Mouse (Mus musculus) thymus, adult 2 months (tissue): ENCODE data around the gene Eif3l. TPM values are rescaled to one million over a fixed set of nuclear protein-coding genes. Genes with fewer than 3 reads are reported as not detected.

ENCODE experiments used
- DNase-seq: peaks from one replicate; pipeline ENCODE4 v3.0.0; 2021
- H3K27ac ChIP-seq: fragments of 200-500 bp; 2 replicates; pipeline ENCODE4 v1.5.1; 2012; ENCODE audit warnings: low read length, control low read depth; ENCODE audit not compliant: control insufficient read depth, insufficient read depth
- H3K27me3 ChIP-seq: fragments of 200-500 bp; 2 replicates; pipeline ENCODE4 v1.6.1; 2012; ENCODE audit warnings: mild to moderate bottlenecking, low read length, moderate library complexity, mixed read lengths; ENCODE audit not compliant: control insufficient read depth, insufficient read depth
- H3K36me3 ChIP-seq: fragments of 200-500 bp; 2 replicates; pipeline ENCODE4 v1.6.1; 2012; ENCODE audit warnings: mild to moderate bottlenecking, low read length, moderate library complexity; ENCODE audit not compliant: control insufficient read depth, insufficient read depth
- H3K4me1 ChIP-seq: fragments of 200-500 bp; replicated peaks from 2 replicates; pipeline ENCODE4 v1.6.1; 2012; ENCODE audit warnings: low read length; ENCODE audit not compliant: control insufficient read depth, insufficient read depth
- H3K4me3 ChIP-seq: fragments of 200-500 bp; 2 replicates; pipeline ENCODE4 v1.5.1; 2012; ENCODE audit warnings: mild to moderate bottlenecking, low read length, control low read depth, moderate library complexity; ENCODE audit not compliant: control insufficient read depth, insufficient read depth
- CTCF ChIP-seq: fragments of 200-500 bp; IDR thresholded peaks from 2 replicates; pipeline ENCODE4 v1.5.1; 2012; ENCODE audit warnings: mild to moderate bottlenecking, control low read depth, low read length, moderate library complexity, borderline replicate concordance; ENCODE audit not compliant: control insufficient read depth, poor library complexity, insufficient read depth; ENCODE audit errors: extremely low read depth
- POLR2A ChIP-seq: fragments of 200-500 bp; IDR thresholded peaks from 2 replicates; pipeline ENCODE4 v1.6.1; 2012; ENCODE audit warnings: mild to moderate bottlenecking, low read length, control low read depth, moderate library complexity; ENCODE audit not compliant: control insufficient read depth, poor library complexity, insufficient read depth; ENCODE audit errors: extremely low read depth
- WGBS: fragments of 180-500 bp; shearing (Covaris S2); methylation state at CpG from one replicate; pipeline ENCODE4 v1.1.7; 2018; 5-methylcytosine and 5-hydroxymethylcytosine counted together
- polyA plus RNA-seq: library from polyadenylated mRNA; depleted of rRNA; stranded (reverse); fragments of >200 nt; gene quantifications from 2 replicates; pipeline ENCODE4 v1.2.3, GENCODE M21; 2012; rRNA removed

The Eif3l gene
- polyA plus RNA-seq, result 205 and 212 TPM in 2 replicates

DNA sequence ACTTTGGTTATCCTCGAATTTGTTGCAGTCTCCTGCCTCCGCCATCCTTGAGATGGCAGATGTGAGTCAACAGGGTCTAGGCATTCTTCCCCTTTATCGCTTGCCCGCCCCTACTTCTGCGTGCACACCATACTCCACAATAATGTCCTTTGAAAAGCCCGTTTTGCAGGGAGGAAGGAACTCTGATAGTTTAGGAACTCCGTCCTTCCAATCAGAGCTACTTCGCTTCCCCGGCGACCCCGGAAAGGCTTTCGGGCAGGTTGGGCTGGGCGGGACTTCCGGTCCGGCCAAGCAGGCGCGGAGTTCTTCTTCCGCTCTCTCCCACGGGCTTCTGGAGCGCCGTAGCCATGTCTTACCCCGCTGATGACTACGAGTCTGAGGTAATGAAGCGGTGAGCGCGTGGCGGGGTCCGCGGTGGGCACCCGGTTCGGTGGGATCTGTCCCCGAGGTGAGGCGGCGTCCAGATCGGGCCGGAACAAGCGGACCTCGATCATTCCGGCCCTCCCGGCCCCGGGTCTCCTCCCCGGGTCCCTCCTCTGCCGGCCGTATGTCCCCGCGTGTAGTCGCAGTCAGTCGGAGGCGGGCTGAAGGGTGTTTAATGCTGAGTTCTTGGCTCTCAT, at the start of gene Eif3l:
Gene Eif3l (plus strand): TSS at position 267 of the 620 bp plus-strand sequence.
- WGBS, result under 1% methylated on average over 49 of the region's 49 CpGs
- H3K4me3 ChIP-seq, result peak within 1 kb of the TSS; percentile 98
- DNase-seq, result peak; percentile 85
- peak within 1 kb of the TSS; percentile 63; the same call in 1 of the 2 replicates for H3K27ac ChIP-seq
- H3K27me3 ChIP-seq, result no peaks in the 10 kb centered on the region
- TF ChIP-seq CTCF (0 out of 2 replicates have a peak, but pooled peaks have one; percentile 29), POLR2A (peak; percentile 47)
- peaks cover 32% of the 10 kb centered on the region for H3K36me3 ChIP-seq
- H3K4me1 ChIP-seq, result peaks cover 13% of the 10 kb centered on the region

DNA sequence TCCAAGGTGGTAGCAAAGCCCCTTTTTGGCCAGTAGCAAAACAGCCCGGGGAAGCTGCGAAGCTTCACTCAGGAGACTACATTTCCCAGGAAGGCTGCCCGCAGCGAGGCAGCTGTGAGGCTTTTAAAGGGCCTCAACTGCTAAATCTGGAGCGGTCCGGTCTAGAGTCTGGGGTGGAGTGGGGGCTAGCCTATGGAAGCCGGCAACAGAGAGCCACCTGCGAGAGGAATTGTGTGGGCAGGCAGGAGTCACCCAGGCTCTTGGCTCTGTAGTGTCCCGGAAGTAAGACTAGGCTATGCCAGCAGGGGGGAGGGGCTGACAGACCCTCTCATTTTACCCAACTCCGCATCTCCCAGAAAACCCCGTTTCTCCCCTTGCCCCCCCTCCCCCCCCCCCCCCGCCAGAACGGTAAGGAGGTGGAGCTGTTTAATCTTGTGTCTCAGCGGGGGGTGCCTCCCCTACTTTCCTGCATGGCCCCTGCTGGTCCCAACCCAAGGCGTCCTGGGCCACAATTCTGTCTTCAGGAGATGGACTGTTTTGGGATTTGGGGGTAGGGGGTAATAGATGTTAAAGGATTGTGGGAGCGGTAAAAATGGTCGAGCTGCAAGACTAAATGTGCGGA, 49.2 kb upstream of the Eif3l start:
- no peak for DNase-seq
- no peak for TF ChIP-seq POLR2A
- TF ChIP-seq CTCF, result no peak
- 50% methylated on average over 18 of the region's 18 CpGs for WGBS
- Histone ChIP-seq H3K4me1 (peaks cover 26% of the 10 kb centered on the region), H3K27ac (no peak overlapping the region), H3K4me3 (no peak overlapping the region), H3K27me3 (no peaks in the 10 kb centered on the region; the same call in 1 of the 2 replicates), H3K36me3 (no peaks in the 10 kb centered on the region)

DNA sequence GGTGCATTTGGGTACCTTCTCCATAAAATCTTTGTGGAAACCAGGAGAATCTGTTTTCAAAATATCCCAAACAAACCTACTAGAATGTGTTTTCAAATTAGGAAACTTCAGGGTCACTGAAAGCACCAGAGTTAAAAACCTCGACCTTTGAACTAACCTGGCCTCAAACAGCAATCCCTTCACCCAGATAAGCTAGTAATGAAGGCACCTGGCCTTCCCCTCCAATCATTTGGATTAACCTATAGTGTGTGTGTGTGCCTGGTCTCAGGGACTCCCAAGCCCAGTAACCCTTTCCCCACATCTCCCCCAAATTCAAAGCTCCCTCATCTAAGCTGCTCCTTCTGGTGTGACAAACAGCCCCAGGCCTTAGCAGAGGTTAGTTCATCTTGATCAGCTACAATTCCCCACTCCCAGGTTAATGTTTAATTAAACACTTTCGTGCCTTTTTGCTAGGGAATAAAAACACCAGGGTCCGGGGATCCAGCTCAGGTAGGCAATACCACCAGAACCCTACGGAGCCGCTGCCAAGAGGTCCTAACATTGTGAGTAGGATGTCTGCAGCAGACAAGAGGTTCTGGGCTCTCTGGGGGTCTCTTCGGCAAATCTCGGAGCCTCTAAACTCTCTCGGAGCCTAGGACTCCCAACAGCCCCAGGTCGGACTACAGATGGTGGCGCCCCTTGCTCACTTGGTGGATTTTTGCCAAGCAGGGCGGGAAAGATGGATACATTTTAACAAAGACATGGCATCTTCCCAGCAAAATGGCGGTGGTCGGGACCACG, 48.3 kb upstream of the Eif3l start:
- no peak for DNase-seq
- Histone ChIP-seq H3K4me3 (no peak overlapping the region), H3K36me3 (no peaks in the 10 kb centered on the region), H3K4me1 (peaks cover 29% of the 10 kb centered on the region), H3K27ac (no peak overlapping the region), H3K27me3 (no peaks in the 10 kb centered on the region; the same call in 1 of the 2 replicates)
- WGBS, result 95% methylated on average over 14 of the region's 14 CpGs
- TF ChIP-seq CTCF (no peak), POLR2A (no peak)

DNA sequence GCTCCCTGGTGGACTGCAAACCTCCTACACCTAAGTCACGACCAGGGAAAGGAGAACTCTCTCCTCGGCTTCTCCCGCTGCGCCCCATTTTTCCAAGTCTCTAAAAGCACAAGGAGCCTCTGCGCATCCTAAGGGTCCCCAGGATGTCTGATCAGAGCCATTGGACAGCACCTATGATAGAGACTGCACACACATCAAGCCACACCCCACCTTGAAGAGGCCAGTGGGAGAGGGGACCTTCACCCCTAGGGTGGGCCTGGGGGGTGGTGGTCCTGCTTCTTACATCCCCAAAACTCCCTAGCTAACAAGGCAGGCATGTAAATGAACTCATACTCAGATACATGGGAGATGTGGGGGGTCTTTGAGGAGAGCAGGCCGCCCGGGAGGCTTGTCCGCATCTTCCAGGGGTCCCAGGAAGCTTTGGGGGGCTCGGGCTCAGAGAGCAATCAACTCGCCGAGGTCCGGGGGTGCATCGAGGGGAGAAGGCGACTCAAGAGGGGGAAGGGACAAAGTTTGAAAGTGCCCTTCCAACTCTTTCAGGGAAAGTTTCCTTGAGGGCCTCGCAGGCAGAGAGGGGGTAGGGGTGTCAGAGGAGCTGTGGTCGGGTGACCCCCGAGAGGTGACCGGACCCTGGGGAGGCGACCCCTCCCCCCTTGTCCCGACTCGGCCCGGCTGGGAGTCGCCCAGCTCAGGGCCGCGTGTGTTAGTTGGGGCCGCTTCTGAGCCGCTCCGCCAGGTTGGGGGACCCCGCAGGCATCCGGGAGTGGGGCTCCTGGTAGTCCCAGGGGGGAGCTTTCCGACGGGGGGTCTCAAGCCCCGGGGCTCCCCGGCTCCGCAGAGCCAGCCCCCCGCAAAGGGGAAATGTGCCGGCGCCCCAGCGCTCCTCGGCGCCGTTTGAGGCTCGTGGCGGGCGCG, 47.4 kb upstream of the Eif3l start:
- no peak for DNase-seq
- WGBS, result 13% methylated on average over 46 of the region's 46 CpGs

DNA sequence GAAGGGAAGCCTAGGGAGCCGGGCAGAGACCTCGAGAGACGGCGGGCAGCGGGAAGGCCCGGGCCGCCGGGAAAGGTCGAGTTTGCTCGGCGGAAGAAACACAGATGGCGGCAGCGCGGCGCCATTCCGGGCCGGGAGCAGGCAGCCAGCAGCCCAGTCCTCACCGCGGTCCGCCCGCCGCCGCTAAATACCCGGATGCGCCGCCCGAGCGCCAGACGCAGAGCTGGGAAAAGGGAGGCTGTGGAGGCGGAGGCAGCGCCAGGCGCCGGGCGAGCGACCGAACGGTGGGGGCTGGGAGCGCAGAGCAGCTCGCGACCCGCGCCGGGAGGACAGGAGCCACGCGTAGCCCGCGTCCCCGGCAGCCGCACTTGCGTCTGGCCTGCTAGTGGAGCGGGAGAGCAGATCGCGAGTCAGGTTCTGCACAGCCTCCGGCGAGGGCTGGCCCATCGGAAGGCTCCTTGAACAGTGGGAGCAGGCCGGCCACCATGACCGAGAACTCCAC, 46.7 kb upstream of the Eif3l start, which contains the start of gene H1f0:
Gene H1f0 (plus strand): TSS at position 214 of the 502 bp plus-strand sequence.
- peak; percentile 70 for DNase-seq
- under 1% methylated on average over 58 of the region's 58 CpGs for WGBS
- Histone ChIP-seq H3K4me1 (peaks cover 29% of the 10 kb centered on the region), H3K36me3 (no peaks in the 10 kb centered on the region), H3K27me3 (no peaks in the 10 kb centered on the region; the same call in 1 of the 2 replicates), H3K27ac (no peak within 1 kb of the TSS), H3K4me3 (peak within 1 kb of the TSS; percentile 57)
- TF ChIP-seq POLR2A (peak; percentile 38; the same call in 1 of the 2 replicates), CTCF (no peak)

More for the DNA sequence above, 47.4 kb upstream of the Eif3l start:
- Histone ChIP-seq H3K4me3 (peak overlapping the region; percentile 57), H3K27me3 (no peaks in the 10 kb centered on the region; the same call in 1 of the 2 replicates), H3K4me1 (peaks cover 29% of the 10 kb centered on the region), H3K27ac (no peak overlapping the region), H3K36me3 (no peaks in the 10 kb centered on the region)
- TF ChIP-seq CTCF (no peak), POLR2A (no peak)
